Mouse (Mus musculus) ES-Bruce4 (cell line): ENCODE results near the gene Golga4.

ENCODE experiments used
- CTCF ChIP-seq: IDR thresholded peaks from one replicate; pipeline ENCODE4 v1.8.1; 2011; ENCODE audit warnings: low read depth, low read length
- EP300 ChIP-seq: IDR thresholded peaks from 2 replicates; pipeline ENCODE4 v1.6.1; 2011; ENCODE audit warnings: low read depth, low read length; ENCODE audit not compliant: insufficient read depth
- POLR2A ChIP-seq: IDR thresholded peaks from one replicate; pipeline ENCODE4 v1.8.1; 2011; ENCODE audit warnings: low read length; ENCODE audit not compliant: insufficient read depth

GRCm38 (mm10) chr9:118521659-118522058, 15.6 kb downstream of the Golga4 start:
- TF ChIP-seq CTCF = no peak
- no peak for TF ChIP-seq POLR2A
- no peak for TF ChIP-seq EP300
